Mouse (Mus musculus): ENCODE results near the gene Tnnc2.
A peak's percentile ranks its signal among the peaks of the same experiment; 100 is the strongest.

DNA sequence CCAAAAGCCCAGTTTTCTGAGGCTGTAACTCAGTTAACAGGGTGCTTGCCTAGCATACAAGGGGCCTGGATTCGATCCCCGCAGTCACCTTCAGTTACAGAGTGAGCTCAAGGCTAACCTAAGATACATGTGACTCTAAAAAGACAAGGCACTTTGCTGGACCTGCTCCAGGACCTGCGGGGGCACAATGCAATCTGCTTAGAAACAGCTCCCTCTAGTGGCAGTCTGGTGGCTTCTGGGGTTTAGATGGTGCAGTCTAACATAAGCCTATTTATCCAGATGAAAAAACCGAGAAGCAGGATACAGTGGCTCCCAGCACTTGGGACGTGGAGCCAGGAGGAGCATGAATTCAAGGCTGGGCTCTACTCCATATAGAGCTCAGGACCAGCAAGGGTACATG is 14.5 kb upstream of the Tnnc2 start:
- TF ChIP-seq CTCF (IDR thresholded peaks at IDR 0.05; ENCODE audit: borderline replicate concordance, control insufficient read depth, extremely low read depth, insufficient read depth, low read length, poor library complexity) (peak; percentile 49; the same call in 1 of the 2 replicates), POLR2A (IDR thresholded peaks at IDR 0.05; ENCODE audit: control insufficient read depth, extremely low read depth, insufficient read depth, low read length, poor library complexity) (no peak)
